Mouse (Mus musculus) liver, adult 10 weeks (tissue): ENCODE data around the gene Btla. TPM values are rescaled to one million over a fixed set of nuclear protein-coding genes. Genes with fewer than 3 reads are reported as not detected.

Source experiments
- polyA plus RNA-seq: library from polyadenylated mRNA; stranded (reverse); fragments of 350-450 nt; fragmentation: Illumina TruSeq; extraction: RNeasy Lipid Tissue Mini Kit (QIAGEN cat#74804); gene quantifications from one replicate; pipeline ENCODE4 v1.2.3, GENCODE M21; 2014; ENCODE audit warnings: low read depth, low replicate concordance

Btla gene
- polyA plus RNA-seq = 2.0 TPM

DNA sequence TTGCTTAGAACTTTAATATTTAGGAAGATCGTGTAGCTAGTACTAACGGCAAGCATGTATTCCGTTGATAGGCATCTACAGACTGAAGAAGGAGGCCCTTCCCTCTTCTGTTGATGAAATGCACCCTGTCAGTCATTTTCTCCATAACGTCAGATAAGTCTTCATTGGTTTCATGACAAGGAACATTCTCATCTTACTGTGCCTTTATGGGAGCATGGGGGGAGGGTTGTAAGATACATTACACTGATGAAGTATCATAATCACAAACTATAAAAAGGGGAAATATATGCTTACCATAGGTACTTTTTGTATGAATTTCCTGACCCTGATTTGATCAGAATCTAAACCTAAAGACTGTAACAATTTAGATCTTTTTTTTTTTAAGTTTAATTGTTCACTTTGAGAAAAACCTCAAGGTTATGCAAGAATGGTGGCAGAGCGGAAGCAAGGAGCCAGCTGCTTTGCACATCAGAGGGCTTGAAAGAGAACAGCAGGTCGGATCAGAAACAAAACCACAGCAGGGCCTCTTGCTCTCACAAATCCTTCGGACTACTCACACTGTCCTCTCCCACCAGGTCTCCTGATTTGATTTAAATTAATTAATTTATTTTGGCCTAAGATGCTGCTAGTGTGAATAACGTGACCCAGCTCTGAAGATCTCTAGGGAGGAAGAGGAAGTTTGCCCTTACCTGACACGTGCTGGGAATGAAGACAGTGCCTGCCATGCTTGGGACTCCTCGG, at the start of gene Btla:
Gene Btla (plus strand): TSS at position 668 of the 741 bp plus-strand sequence.

Other genes with a start within 250 kb of the Btla start
- 3.5 TPM for gene Ccdc80, start 130.9 kb upstream of the Btla start, polyA plus RNA-seq
- gene Slc35a5, start 65.6 kb upstream of the Btla start, polyA plus RNA-seq = 23.4 TPM
- gene Atg3, start 65.5 kb upstream of the Btla start, polyA plus RNA-seq = 223 TPM
- gene Cd200, start 184.7 kb downstream of the Btla start, polyA plus RNA-seq = 2.5 TPM